Mouse (Mus musculus): Measurements from ENCODE around the gene Tmem8.

- no peak for TF ChIP-seq CTCF (IDR thresholded peaks at IDR 0.05; ENCODE audit: control insufficient read depth, insufficient read depth, insufficient read length)
- no peak for TF ChIP-seq MYOG (IDR thresholded peaks at IDR 0.05; ENCODE audit: control insufficient read depth, extremely low read depth, insufficient read length)
- TF ChIP-seq USF1 (IDR thresholded peaks at IDR 0.05; ENCODE audit: low read depth): no peak
- TF ChIP-seq FOSL1 (IDR thresholded peaks at IDR 0.05; ENCODE audit: insufficient read depth, low read length, poor library complexity, severe bottlenecking): no peak
- TF ChIP-seq MAX (IDR thresholded peaks at IDR 0.05): peak; percentile 11
- TF ChIP-seq CEBPB (IDR thresholded peaks at IDR 0.05; ENCODE audit: low read depth): no peak
These were observed 44.0 kb upstream of the Tmem8 start, which contains the start of gene Rab11fip3 for GRCm38 (mm10) chr17:26068831-26069739.

Data from C2C12 (cell line).